Mouse (Mus musculus) embryonic facial prominence, embryonic 14.5 days (tissue): Measurements from ENCODE around the gene Slc38a7. TPM values are rescaled to one million over a fixed set of nuclear protein-coding genes. Genes with fewer than 3 reads are reported as not detected.

ENCODE experiments used
- ATAC-seq: fragments of 200-750 bp; cut with Nextera tagmentation; 2 replicates; pipeline ENCODE4 v1.8.0; 2017; ENCODE audit warnings: low read depth, moderate number of reproducible peaks, moderate TSS enrichment
- DNase-seq: peaks from one replicate; pipeline ENCODE4 v3.0.0-alpha.2; 2015; ENCODE audit warnings: low spot score
- H3K27ac ChIP-seq: fragments of 300-500 bp; sonication (generic); replicated peaks from 2 replicates; pipeline ENCODE4 v1.5.1; 2014; ENCODE audit warnings: low read depth, mild to moderate bottlenecking, low read length, moderate library complexity
- H3K27me3 ChIP-seq: fragments of 300-500 bp; sonication (generic); replicated peaks from 2 replicates; pipeline ENCODE4 v1.6.1; 2014; ENCODE audit warnings: low read length; ENCODE audit not compliant: control insufficient read depth, insufficient read depth
- H3K36me3 ChIP-seq: fragments of 300-500 bp; sonication (generic); 2 replicates; pipeline ENCODE4 v1.6.1; 2014; ENCODE audit warnings: low read length, mixed read lengths; ENCODE audit not compliant: control insufficient read depth, insufficient read depth
- H3K4me1 ChIP-seq: fragments of 300-500 bp; sonication (generic); 2 replicates; pipeline ENCODE4 v1.6.1; 2014; ENCODE audit warnings: antibody characterized with exemption, low read length; ENCODE audit not compliant: control insufficient read depth, insufficient read depth
- H3K4me2 ChIP-seq: fragments of 300-500 bp; sonication (generic); 2 replicates; pipeline ENCODE4 v1.6.1; 2014; ENCODE audit warnings: low read depth, mild to moderate bottlenecking, low read length, moderate library complexity, mixed read lengths
- H3K4me3 ChIP-seq: fragments of 300-500 bp; sonication (generic); 2 replicates; pipeline ENCODE4 v1.5.1; 2014; ENCODE audit warnings: low read depth, mild to moderate bottlenecking, low read length
- H3K9ac ChIP-seq: fragments of 300-500 bp; sonication (generic); 2 replicates; pipeline ENCODE4 v1.6.1; 2014; ENCODE audit warnings: low read depth, mild to moderate bottlenecking, low read length, moderate library complexity, mixed read lengths
- H3K9me3 ChIP-seq: fragments of 300-500 bp; sonication (generic); 2 replicates; pipeline ENCODE4 v1.6.1; 2016; ENCODE audit warnings: low read length; ENCODE audit not compliant: control insufficient read depth
- WGBS: fragments of 180-500 bp; shearing (Covaris S2); extraction: QIAGEN DNeasy Blood & Tissue Kit; methylation state at CpG from one replicate; pipeline ENCODE4 v1.1.7; 2014; 5-methylcytosine and 5-hydroxymethylcytosine counted together
- polyA plus RNA-seq: library from polyadenylated mRNA; unstranded; fragments of >200 nt; fragmentation: Nextera tagmentation; extraction: Ambion mirVana; gene quantifications from 2 replicates; pipeline ENCODE4 v1.2.1, GENCODE M21; 2014

The Slc38a7 gene
- polyA plus RNA-seq, 1 experiment from 2014 or later, result 13.1 TPM

- ATAC-seq, result no peak
Measured at GRCm38 (mm10) chr8:95822699-95823098, 30.6 kb downstream of the Slc38a7 start.

GRCm38 (mm10) chr8:95822096-95822495 is 31.2 kb downstream of the Slc38a7 start:
- no peak for ATAC-seq
- Histone ChIP-seq H3K4me3 (no peak overlapping the region), H3K27ac (no peak overlapping the region), H3K4me1 (no peaks in the 10 kb centered on the region), H3K4me2 (no peak overlapping the region), H3K9me3 (no peaks in the 10 kb centered on the region), H3K9ac (no peak overlapping the region), H3K36me3 (no peaks in the 10 kb centered on the region), H3K27me3 (no peaks in the 10 kb centered on the region)
- WGBS, result 82% methylated on average over 5 of the region's 5 CpGs
- DNase-seq, result no peak

More at GRCm38 (mm10) chr8:95822699-95823098, 30.6 kb downstream of the Slc38a7 start:
- no peak overlapping the region for H3K9ac ChIP-seq
- H3K9me3 ChIP-seq, result no peaks in the 10 kb centered on the region
- H3K4me2 ChIP-seq, result no peak overlapping the region
- H3K36me3 ChIP-seq, result no peaks in the 10 kb centered on the region
- H3K27me3 ChIP-seq, result no peaks in the 10 kb centered on the region
- no peaks in the 10 kb centered on the region for H3K4me1 ChIP-seq
- 77% methylated on average over 3 of the region's 3 CpGs for WGBS
- no peak overlapping the region for H3K4me3 ChIP-seq
- no peak overlapping the region for H3K27ac ChIP-seq
- no peak for DNase-seq

- no peak for DNase-seq
- H3K9me3 ChIP-seq, result no peaks in the 10 kb centered on the region
- H3K4me1 ChIP-seq, result no peaks in the 10 kb centered on the region
- H3K4me3 ChIP-seq, result no peak overlapping the region
- no peaks in the 10 kb centered on the region for H3K36me3 ChIP-seq
- H3K9ac ChIP-seq, result no peak overlapping the region
- H3K27me3 ChIP-seq, result no peaks in the 10 kb centered on the region
- no peak for ATAC-seq
- WGBS, result 84% methylated on average over 6 of the region's 6 CpGs
- H3K4me2 ChIP-seq, result no peak overlapping the region
- no peak overlapping the region for H3K27ac ChIP-seq
Measured at GRCm38 (mm10) chr8:95821266-95821665, 32.1 kb downstream of the Slc38a7 start.

- WGBS, result 24% methylated on average over 1 of the region's 1 CpGs
- Histone ChIP-seq H3K27ac (no peak overlapping the region), H3K4me3 (no peak overlapping the region), H3K4me2 (no peak overlapping the region), H3K9ac (no peak overlapping the region), H3K4me1 (no peaks in the 10 kb centered on the region), H3K36me3 (no peaks in the 10 kb centered on the region), H3K9me3 (no peaks in the 10 kb centered on the region), H3K27me3 (no peaks in the 10 kb centered on the region)
- DNase-seq, result no peak
- no peak for ATAC-seq
Measured at GRCm38 (mm10) chr8:95818211-95818610, 35.1 kb downstream of the Slc38a7 start.

GRCm38 (mm10) chr8:95817597-95817996 is 35.7 kb downstream of the Slc38a7 start:
- 56% methylated on average over 3 of the region's 3 CpGs for WGBS
- ATAC-seq, result no peak
- Histone ChIP-seq H3K4me2 (no peak overlapping the region), H3K9me3 (no peaks in the 10 kb centered on the region), H3K9ac (no peak overlapping the region), H3K27ac (no peak overlapping the region), H3K27me3 (no peaks in the 10 kb centered on the region), H3K4me1 (no peaks in the 10 kb centered on the region), H3K4me3 (no peak overlapping the region), H3K36me3 (no peaks in the 10 kb centered on the region)
- DNase-seq, result no peak

GRCm38 (mm10) chr8:95816044-95816708 is 37.2 kb downstream of the Slc38a7 start:
- Histone ChIP-seq H3K27ac (no peak overlapping the region), H3K9me3 (no peaks in the 10 kb centered on the region), H3K36me3 (no peaks in the 10 kb centered on the region), H3K27me3 (no peaks in the 10 kb centered on the region), H3K4me2 (no peak overlapping the region), H3K4me3 (no peak overlapping the region), H3K4me1 (no peaks in the 10 kb centered on the region), H3K9ac (no peak overlapping the region)
- DNase-seq, result no peak
- ATAC-seq, result no peak
- 37% methylated on average over 6 of the region's 6 CpGs for WGBS

- DNase-seq (no peak), ATAC-seq (no peak)
- WGBS, result 60% methylated on average over 3 of the region's 3 CpGs
- H3K9ac ChIP-seq, result no peak overlapping the region
- H3K27ac ChIP-seq, result no peak overlapping the region
- H3K36me3 ChIP-seq, result no peaks in the 10 kb centered on the region
- H3K4me2 ChIP-seq, result no peak overlapping the region
- H3K9me3 ChIP-seq, result no peaks in the 10 kb centered on the region
- no peak overlapping the region for H3K4me3 ChIP-seq
- no peaks in the 10 kb centered on the region for H3K27me3 ChIP-seq
- H3K4me1 ChIP-seq, result peaks cover 8% of the 10 kb centered on the region; the same call in 1 of the 2 replicates
Measured at GRCm38 (mm10) chr8:95810184-95810591, 43.2 kb downstream of the Slc38a7 start.

- H3K4me1 ChIP-seq, result peaks cover 8% of the 10 kb centered on the region; the same call in 1 of the 2 replicates
- DNase-seq (no peak), ATAC-seq (no peak)
- H3K27ac ChIP-seq, result no peak overlapping the region
- no peak overlapping the region for H3K9ac ChIP-seq
- H3K27me3 ChIP-seq, result no peaks in the 10 kb centered on the region
- H3K36me3 ChIP-seq, result no peaks in the 10 kb centered on the region
- no peak overlapping the region for H3K4me2 ChIP-seq
- no peak overlapping the region for H3K4me3 ChIP-seq
- WGBS, result 74% methylated on average over 5 of the region's 5 CpGs
- H3K9me3 ChIP-seq, result no peaks in the 10 kb centered on the region
Measured at GRCm38 (mm10) chr8:95809116-95809515, 44.2 kb downstream of the Slc38a7 start.

- H3K4me3 ChIP-seq, result no peak overlapping the region
- no peak overlapping the region for H3K4me2 ChIP-seq
- DNase-seq (no peak), ATAC-seq (no peak)
- H3K27me3 ChIP-seq, result no peaks in the 10 kb centered on the region
- H3K27ac ChIP-seq, result no peak overlapping the region
- H3K36me3 ChIP-seq, result 0 out of 2 replicates have a peak, but pooled peaks cover 2% of the 10 kb centered on the region
- peaks cover 8% of the 10 kb centered on the region; the same call in 1 of the 2 replicates for H3K4me1 ChIP-seq
- no peaks in the 10 kb centered on the region for H3K9me3 ChIP-seq
- H3K9ac ChIP-seq, result no peak overlapping the region
- 86% methylated on average over 4 of the region's 4 CpGs for WGBS
Measured at GRCm38 (mm10) chr8:95808631-95809030, 44.7 kb downstream of the Slc38a7 start.
